Mouse (Mus musculus): Measurements from ENCODE around the gene Tacr2. TPM values are rescaled to one million over a fixed set of nuclear protein-coding genes. Genes with fewer than 3 reads are reported as not detected.
A peak's percentile ranks its signal among the peaks of the same experiment; 100 is the strongest.

Gene Tacr2
- under 1 TPM; 0.19 to 0.71 (median 0.35) TPM for total RNA-seq (2022)

DNA sequence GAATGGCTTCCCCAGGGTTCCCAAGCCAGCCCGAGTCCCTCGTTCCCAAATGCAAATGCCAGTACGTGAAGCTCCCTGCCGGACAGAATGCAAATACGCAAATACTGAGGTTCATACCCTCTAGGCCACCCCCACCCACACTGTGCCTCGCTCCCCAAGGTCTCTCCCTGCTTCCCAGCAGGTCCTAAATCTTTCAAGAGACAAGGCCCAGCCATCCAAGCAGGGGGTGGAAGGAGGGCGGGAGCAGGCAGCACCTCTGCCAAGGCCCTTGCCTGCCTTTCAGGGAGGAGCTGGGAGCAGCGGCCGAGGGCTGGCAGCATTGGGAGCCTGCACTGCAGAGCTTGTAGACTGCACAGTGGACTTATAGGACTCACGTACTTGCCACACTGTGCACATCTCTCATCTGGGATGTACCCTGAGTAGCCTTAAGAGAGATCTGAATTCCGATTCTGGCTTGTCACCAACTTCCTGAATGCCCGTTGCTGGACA is at the start of gene Tacr2:
Gene Tacr2 (plus strand): TSS at position 439 of the 489 bp plus-strand sequence.
- DNase-seq (ENCODE audit: low spot score in 2 of 2), result no peak

DNA sequence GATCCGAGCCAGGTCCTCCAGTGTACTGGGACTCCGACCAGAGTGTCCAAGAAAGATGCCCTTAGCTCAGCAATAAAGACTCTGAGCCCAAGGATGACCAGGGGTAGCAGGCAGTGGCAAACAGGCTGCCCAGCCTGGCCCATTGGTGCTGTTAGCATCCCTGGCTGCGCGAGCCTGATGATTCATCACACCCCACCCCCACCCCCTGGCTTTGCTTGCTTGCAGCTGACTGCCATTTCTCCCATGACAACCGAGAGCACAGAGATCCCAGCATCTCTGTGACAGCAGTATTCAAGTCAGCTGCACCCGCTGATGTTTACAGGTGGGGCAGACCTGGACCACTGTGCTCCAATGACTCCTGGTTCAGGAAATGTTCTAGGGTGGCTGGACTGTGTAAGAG is 49.7 kb upstream of the Tacr2 start:
- peak in 1 of 2 experiments; percentile 58 for DNase-seq (ENCODE audit: low spot score in 2 of 2)

DNA sequence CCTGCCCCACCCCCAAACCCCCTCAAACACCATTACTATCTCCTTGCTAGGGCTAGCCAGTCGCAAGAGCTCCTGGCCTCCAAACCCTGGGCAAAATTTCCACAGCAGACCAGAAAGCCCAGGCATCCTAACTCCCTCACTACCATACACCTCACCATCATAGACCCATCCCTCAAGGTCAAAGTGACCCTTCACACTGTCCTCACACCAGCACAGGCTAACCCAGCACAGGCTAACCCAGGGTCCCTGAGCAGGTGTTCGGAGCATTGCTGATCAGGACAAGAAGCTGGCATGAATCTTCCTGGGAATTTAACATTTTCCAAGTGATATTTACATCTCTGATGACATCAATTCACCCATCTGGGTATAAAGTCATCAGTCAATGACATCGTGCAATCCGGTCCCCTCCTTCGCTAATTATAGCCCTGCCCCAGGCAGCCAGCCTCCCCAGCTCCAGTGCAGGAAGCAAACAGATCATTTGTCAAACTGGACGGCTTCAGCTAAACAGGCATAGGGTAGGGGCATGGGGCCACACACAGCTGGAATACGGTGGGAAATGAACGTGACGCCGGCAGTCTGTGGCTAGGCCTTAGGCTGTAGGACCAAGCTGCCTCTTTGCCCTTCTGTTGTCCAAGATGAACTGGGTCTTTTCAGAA is 43.9 kb upstream of the Tacr2 start:
- DNase-seq (ENCODE audit: low spot score in 2 of 2), result no peak

DNA sequence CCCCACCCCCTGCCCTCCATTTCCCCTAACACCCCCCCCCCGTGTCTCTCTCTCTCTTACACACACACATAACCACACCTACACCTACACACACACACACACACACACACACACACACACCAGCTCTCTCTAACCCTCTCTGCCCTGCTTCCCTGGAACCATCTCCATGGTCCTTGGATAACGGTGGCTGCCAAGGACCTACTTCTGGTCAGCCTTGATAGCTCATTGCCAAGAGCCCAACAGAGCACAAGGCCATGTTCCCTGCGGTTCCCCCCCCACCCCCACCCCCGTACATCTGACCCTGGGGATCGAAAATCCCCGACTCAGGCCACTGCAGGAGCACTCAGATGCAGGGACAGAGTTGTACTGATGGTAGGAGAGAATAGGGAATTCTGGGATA is 40.9 kb upstream of the Tacr2 start:
- DNase-seq (ENCODE audit: low spot score in 2 of 2), result no peak

DNA sequence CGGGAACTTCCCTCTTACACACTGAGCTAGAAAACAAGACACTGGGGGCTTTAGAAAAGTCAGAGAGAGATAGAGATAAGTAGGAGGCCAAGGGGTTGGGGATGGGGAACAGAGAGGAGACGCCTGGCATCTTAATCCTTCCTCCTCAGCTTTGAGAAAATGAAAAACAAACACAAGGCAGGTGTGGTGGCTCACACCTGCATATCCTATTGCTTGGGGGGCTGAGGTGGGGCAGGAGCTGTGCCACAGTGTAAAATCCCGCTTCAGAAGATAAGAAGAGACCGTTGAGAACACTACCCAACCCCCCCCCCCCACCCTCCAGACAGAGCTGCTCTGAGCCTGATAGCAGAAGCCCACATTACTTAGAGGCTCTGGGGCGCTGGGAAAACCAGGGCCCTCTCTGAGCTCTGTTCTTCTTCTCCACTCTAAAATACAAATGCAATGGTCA is 37.0 kb upstream of the Tacr2 start:
- DNase-seq (ENCODE audit: low spot score in 2 of 2), result no peak

DNA sequence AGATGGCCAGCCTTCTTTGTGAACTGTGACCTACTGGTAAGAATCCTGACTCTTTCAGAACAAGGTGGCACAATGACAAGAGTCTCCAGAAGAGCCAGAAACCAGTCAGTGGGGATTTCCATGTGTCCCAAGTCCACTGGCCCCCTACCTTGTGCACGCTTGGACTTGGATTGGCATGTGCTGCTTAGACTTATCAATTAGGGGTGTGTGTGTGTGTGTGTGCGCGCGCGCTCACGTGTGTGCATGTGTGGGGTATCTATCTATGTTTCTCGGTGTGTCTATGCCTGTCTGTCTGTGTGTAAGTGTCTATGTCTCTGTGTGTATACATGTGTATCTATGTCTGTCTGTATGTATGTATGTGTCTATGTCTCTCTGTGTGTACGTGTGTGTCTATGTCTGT is 36.6 kb upstream of the Tacr2 start:
- no peak for DNase-seq (ENCODE audit: low spot score in 2 of 2)

DNA sequence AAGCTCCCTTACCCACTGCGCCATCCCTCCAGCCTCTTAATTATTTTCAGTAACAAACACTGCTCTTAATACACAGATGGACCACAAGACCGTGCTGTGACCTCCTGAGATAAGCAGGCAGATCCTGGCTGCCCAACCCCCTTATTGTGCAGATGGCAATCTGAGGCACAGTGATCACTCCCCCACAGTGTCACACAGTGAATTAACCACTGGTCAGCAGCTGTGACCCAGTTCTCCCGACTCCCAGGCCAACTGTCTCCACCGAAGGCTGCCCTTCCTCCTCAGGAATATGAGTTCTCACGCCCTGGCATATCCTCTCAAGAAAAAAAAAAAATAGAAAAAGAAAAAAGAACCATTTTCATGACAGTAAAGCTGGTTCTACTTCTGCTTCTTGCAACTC is 35.6 kb upstream of the Tacr2 start:
- no peak for DNase-seq (ENCODE audit: low spot score in 2 of 2)

DNA sequence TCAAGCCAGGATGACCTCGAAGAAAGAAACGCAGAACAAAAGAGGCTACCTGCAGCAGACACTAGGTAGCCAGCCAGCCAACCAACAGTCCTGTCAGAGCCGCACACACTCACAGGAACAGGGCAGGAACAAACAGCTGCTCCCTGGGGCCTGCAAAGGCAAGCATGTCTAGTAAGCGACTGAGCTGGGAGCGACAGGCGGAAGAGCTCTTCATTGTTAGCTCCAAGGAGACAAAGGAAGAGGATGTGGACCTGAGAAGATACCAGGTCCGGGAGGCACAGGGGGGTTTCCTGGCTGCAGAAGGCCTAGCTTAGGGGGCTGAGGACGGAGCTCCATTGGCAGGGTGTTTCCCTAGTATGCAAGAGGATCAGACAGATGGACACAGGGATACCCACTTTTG is 35.0 kb upstream of the Tacr2 start:
- DNase-seq (ENCODE audit: low spot score in 2 of 2), result no peak

DNA sequence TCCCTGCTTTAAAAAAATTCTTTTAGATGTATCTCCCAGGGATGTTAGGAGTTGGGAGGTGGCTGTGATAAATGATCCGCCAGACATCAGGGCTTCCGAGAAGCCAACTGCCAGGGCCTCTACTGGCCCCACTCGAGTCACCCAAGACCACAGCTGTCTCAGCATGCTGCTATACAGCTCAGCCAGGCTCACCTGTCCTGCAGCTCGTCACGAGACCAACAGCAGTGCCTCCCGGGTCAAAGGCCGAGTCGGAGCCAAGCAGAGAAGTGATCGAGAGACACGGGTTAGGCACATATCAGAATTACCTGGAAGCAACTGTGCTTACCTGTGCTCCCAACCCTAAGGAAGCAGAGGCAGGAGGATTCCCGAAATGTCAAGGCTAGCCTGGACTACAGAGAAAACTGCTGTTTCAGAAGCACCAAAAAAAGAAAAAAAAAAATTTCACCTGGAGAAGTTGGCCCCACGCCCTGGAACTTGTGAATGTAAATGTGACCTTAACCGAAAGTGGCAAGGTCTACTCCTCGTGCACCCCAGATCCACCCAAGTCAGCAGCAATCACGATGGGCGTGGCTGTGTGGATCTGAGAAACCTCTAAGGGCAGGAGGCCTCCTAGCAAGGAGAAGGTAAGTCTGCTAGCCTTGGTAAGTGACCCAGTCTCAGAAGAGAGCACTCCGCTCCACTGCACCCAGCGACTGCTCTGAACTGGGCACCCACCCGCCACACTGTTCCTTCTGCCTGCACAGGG is 34.0 kb upstream of the Tacr2 start:
- DNase-seq (ENCODE audit: low spot score in 2 of 2), result no peak

DNA sequence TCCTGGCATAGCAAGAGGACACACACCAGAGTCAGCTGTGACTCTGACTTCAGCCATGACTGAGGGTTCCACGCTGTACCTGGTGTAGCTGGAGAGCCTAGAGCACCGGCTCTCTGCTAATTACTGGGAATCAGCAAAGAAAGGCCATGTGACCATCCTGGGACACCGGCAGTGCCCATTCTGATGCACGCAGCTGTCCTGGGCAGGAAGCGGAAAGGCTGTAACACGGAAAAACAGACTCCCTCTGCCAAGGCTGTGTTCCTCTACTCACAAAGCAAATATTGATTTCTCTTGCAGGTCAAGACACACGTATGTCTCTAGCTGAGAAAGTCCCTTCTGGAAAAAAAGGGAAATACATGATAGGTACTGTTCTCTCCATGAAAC is 33.5 kb upstream of the Tacr2 start:
- DNase-seq (ENCODE audit: low spot score in 2 of 2), result no peak

DNA sequence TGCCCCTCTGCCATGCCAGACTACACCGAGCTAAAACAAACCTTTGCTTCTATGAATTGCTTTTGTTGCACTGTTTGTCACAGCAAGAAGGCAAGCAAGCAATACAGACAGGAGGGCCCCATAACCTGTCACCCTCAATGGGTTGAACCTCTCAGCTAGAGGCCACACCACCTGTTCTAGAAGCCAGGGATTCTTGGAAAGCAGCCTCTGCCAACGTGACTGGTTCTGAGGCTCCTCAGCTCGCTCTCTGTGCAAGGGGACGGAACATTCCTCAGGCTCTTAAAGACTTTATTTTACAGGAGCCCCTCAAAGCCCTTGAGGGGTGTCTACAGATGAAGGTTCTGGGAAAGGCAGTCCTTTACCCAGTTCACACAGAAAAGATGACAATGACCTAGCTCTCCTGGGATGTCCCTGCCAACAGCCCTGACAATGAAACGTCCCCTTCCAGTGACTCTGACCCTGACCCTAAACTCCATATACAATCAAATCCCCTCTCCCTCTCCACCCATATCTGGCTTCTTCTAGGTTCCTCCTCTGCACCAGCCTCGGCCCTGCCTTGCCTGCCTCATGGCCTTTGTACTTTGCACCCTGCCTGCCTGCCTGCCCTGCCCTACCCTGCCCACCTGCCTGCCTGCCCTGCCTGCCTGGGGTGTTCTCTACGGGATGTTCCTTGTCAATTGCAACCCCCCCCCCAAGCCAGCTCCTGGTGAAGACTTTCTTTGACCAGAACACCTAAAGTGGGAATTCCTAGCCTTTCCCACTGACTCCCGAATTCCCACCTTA is 31.3 kb upstream of the Tacr2 start:
- no peak for DNase-seq (ENCODE audit: low spot score in 2 of 2)

DNA sequence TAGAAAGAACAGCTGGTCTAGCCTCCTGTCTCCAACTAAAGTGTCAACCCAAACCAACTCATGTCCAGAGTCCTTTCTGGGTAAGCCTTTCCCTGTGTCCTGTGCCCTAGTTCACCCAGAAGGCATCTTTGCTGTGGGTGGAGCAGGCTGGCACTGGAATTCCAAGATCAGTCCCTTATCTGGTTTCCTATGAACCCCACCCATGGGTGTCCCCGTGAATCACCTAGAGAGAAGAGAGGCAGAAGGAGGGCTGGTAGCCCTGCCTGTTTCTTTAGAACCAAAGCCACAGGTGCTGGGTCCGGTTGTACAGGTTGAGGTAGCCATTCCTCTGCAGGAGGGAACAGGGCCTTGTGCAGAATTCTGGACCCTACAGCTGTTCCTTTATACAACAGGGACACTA is 30.6 kb upstream of the Tacr2 start:
- DNase-seq (ENCODE audit: low spot score in 2 of 2), result no peak

DNA sequence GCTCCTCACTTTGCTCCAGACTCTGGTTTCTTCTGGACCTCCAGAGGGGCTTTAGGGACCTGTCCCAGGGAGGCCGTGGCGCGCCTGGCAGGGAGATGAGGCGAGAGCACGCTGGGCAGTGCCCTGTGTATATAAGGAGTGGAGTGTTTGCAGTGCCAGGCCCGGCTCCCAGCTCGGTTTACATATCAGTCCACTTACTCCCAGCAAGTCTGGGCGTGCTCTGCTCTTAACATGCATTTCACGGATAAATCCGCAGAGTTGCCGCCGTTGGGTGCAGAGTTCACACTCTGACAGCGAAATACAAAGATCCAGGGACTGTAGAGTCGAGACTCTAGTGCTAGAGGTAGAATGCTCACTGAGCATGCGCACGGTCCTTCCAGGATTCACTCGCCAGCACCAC is 29.5 kb upstream of the Tacr2 start:
- DNase-seq (ENCODE audit: low spot score in 2 of 2), result no peak

DNA sequence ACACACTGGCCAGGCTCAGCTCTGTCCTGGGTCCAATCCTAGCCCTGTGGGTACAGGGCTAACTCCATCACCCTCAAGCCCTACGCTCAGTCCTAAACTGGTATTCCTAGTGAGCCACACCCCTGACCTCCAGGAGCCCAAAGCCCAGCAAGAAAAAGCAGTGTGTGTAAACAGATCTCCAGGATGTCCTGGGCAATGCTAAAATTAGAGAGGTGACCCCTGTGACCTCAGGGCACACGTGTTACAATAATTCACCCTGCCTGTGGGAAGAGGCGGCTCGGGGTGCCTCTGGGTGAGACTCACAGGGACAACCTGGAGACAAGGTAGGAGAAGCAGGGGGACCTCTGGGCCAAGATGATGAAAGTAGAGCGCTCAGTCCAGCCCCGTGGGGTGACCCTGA is 28.0 kb upstream of the Tacr2 start:
- DNase-seq (ENCODE audit: low spot score in 2 of 2), result no peak

DNA sequence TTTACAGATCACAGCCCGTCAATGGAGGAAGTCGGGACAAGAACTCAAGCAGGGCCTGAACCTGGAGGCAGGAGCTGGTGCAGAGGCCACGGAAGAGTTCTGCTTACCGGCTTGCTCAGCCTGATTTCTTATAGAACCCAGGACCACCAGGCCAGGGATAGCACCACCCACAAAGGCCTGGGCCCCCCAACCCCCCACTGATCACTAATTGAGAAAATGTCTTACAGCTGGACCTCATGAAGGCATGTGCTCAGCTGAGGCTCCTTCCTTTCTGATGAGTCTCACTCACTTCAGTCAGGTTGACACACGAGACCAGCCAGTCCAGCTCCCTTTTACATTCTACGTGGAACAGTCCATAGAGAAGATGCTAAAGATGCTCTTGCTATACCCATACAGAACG is 26.4 kb upstream of the Tacr2 start:
- DNase-seq (ENCODE audit: low spot score in 2 of 2), result no peak

DNA sequence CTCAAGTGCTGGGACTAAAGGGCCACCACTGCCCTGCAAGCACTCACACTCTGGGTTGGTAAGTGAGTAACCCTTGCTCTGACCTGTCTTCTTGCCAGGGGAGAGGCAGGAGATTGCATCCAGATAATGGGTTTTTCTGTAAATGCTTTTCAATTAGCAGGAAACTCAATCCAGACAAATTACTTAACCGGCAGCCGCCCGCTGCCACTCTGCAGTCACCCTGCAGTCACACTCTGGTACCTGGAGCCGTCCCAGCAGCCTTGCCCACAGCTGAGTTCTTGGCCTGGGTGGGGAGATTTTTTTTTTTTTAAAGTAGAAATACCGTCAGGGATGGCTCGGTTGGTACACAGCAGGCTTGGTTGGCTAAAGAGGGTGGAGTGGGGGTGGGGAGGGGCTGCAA is 24.1 kb upstream of the Tacr2 start:
- DNase-seq (ENCODE audit: low spot score in 2 of 2), result no peak

DNA sequence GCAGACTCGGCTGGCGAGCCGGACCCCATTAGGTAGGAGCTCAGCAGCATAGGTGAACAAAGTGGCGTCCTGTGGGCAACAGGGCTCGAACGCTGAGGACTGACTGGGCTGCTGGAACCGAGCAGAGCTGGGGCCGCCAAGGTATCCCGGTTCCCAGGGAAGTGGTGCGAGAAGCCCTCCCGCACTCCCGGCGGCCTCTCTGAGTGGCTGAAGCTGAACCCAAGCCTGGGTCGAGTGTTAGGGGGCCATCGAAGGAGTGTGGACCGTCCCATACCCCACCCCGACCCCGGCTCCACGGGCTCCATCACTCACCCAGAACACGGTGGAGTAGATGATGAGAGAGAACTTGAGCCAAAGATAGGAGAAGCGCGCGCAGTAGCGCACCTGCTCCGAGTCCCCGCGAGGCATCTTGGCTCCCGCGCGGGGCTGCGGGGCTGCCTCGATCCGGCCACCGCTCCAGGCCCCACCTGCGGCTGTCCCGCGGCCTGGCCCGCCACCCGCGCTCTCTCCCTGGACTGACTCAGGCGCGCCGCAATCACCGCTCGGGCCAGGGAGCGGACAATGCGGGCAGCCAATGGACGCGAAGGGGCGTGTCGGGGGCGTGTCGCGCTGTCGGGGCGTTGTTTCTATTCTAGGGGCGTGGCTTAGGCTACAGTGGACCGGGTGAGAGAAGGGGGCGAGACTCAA is 21.4 kb upstream of the Tacr2 start, which contains the start of gene Tspan15:
Gene Tspan15 (minus strand): TSS at position 544 of the 687 bp plus-strand sequence.
- DNase-seq (ENCODE audit: low spot score in 2 of 2), result peak; percentile 82 to 85

DNA sequence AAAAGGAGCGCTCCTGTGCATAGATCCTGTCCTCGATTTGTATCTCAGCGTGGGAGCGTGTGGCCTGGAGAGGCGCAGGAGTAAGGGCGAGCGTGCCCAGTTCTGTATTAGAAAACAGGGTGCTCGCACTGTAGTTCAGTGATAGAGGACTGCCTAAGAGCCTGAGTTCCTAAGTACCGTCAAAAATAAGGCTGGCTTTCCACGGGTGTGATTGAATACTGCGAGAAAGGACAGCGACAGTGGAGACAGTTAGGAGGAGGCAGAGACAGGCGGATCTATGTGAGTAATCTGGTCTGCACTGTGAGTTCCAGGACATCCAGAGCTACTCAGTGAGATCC is 20.9 kb upstream of the Tacr2 start:
- DNase-seq (ENCODE audit: low spot score in 2 of 2), result no peak

DNA sequence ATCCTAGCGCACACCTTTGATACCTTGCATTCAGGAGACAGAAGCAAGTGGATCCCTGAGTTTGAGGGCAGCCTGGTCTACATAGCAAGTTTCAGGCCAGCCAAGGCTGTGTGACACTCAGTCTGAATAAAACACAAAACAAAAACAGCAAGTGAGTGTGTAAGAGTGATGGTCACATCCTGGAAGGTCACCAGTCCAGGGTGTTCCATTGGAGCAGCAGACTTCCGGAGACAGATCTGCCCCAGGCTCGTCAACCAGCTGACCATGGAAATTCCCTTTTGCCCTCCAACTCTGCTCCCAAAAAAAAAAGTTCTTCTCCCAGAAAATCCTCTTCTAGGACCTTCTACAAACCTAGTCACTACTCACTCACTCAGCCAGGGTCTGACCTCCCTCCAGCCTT is 20.4 kb upstream of the Tacr2 start:
- no peak for DNase-seq (ENCODE audit: low spot score in 2 of 2)

DNA sequence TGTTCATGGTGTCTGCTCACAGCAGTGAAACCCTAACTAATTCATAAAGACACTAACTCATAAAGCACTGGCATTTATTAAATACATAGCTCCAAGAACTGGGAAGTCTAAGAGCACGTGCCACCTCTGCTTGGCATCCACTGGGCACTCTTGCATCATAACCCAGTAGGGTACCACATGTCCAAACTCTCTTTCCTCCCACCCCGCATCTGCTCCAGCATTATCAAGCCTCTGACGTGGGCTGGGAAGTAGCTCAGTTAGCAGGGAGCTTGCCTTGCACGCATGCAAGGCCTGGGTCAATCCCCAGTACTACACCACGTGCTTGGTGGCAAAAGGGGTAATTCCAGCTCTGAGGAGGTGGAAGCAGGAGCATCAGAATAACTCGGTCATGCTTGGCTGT is 16.1 kb upstream of the Tacr2 start:
- DNase-seq (ENCODE audit: low spot score in 2 of 2), result peak; percentile 32 to 35

DNA sequence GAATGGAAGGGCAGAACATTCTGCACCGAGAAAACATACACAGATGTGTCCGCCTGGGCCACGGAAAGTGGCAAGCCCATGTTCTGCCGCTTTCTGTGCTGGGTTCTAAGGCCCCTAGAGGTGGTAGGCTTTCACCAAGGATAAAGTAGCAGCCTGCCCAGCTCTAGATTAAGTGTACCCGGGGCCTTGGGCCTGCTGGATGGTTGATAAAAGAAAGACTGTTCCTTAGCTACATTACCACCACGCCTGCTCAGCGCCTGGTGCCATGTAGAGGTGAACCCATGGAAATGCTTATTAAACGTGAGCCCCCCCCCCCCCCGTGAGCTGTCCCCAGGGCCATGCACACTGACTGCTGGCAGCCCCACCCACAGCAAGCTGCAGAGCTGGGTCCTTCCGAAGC is 15.0 kb upstream of the Tacr2 start:
- DNase-seq (ENCODE audit: low spot score in 2 of 2), result no peak

DNA sequence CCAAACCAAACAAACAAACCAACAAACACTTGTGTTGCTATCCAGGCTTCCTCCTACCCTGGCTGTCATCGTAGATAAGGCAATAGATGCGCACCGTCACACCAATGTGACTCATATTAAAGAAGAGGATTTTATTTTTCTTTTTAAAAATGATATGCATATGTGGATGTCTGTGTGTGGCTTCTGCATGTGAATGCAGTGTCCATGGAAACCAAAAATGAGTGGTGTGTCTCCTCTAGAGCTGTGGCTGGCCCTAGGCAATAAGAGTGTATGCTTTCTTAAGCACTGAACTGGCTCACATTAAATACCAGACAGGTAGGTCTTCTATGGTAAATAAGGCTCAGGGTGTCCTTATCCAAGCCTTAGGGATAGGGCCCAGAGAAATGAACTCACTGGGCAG is 13.6 kb upstream of the Tacr2 start:
- DNase-seq (ENCODE audit: low spot score in 2 of 2), result no peak
